Mouse (Mus musculus) testis, postnatal 10 days (tissue): ENCODE data around the gene Gm266.

Source experiments
- DNase-seq: peaks from one replicate; pipeline ENCODE4 v3.0.0; 2021; ENCODE audit warnings: low spot score

Gm266 gene

DNA sequence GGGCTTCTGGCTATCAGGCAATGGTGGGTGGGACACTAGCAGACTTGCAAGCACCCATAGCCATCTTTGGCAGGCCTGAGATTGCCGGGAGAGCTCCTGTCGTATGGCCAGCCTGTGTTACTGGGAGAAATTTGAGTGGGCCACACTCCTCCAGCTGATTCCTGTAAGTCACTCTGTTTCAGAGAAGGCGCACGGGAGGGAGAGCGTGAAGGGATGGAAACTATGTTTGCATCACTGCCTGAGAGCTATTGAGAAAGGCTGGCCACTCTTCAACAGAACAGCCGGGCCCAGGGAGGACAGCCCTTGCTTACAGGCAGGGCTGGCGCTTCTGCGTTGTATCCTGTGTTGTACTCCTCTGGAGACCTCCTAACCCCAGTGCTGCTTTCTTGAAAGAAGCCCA is 49.0 kb downstream of the Gm266 start:
- DNase-seq, result no peak

DNA sequence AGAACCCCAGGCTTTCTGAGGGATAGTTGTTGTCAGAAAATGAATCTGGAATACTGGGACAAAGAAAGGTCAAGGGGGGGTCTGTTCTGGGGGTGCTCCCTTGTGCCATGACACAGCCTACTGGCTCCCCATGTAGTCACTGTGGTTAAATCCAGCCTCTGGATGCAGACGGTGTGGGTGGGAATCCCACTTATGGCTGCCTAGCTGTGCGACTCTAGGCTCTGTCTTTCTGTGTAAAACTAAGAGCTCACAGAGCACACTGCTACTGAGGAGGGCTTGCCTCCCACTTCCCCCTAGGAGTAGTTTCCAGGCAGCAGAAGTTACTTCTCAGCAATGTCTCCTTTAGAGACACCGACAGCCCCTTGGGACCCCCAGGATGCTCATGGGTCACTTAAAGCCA is 49.5 kb downstream of the Gm266 start:
- no peak for DNase-seq

DNA sequence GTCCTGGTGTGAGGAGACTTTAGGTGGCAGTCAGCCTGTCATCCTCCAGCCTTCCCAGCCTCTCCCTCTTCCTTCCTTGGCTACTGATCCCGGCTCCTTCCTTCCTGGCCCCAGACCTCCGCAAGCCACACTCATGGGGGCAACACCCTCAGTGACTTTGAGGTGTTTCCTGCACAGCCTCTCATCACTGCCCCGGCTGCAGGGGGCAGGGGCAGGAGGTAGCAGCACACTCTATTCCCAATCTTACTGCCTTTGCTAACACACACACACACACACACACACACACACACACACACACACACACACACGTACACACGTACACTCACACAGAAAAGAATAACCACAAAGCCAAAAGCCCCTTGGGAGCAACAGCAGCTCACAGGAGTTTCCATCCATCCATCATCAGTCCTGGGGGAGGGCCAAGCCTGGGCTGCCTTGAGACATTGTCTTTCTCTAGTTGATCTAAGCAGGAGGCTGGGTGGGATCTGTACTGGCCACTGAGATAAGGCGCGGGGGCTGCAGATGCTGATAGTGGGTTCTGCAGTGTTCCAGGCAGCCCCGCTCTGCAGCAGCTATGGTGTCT is 50.8 kb downstream of the Gm266 start:
- DNase-seq, result no peak
